Mouse (Mus musculus): Measurements from ENCODE around the gene Kcnk1. TPM values are rescaled to one million over a fixed set of nuclear protein-coding genes. Genes with fewer than 3 reads are reported as not detected.
A peak's percentile ranks its signal among the peaks of the same experiment; 100 is the strongest.

The Kcnk1 gene
- polyA plus RNA-seq, 1 experiment = 2.0 TPM

GRCm38 (mm10) chr8:125996031-125996839, 1.3 kb downstream of the Kcnk1 start:
- Histone ChIP-seq H3K27ac (ENCODE audit: insufficient read depth, low read length) (no peak overlapping the region), H3K4me1 (ENCODE audit: control insufficient read depth, insufficient read depth, low read length) (peaks cover 5% of the 10 kb centered on the region; the same call in 1 of the 2 replicates), H3K4me3 (ENCODE audit: insufficient read depth, low read length) (peak overlapping the region; percentile 57)
- TF ChIP-seq POLR2A (IDR thresholded peaks at IDR 0.05; ENCODE audit: low read depth, low read length) (no peak), CTCF (IDR thresholded peaks at IDR 0.05; ENCODE audit: borderline replicate concordance, insufficient read depth, low read length) (no peak)

DNA sequence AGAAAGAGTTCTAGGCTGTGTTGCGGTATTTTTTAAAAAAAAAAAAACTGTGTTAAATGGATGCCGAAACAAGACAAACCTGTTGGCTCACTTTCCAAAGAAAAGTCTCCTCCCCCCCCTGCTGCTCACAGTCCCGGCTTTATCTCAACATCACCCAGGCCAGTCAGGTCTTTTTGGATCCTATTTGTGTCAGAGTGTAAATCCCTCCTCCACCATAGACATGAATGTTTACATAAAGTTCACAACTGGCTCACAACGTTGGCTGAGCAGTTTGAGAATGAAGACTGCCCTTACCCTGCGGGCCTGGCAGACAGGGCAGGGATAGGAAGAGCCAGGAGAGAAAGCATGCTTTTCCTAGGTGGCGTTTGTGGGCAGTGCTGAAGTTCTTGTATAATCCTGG, 2.0 kb downstream of the Kcnk1 start:
- TF ChIP-seq CTCF (IDR thresholded peaks at IDR 0.05; ENCODE audit: borderline replicate concordance, insufficient read depth, low read length) = no peak
- no peak for TF ChIP-seq POLR2A (IDR thresholded peaks at IDR 0.05; ENCODE audit: low read depth, low read length)
- Histone ChIP-seq H3K4me1 (ENCODE audit: control insufficient read depth, insufficient read depth, low read length) (peaks cover 5% of the 10 kb centered on the region; the same call in 1 of the 2 replicates), H3K27ac (ENCODE audit: insufficient read depth, low read length) (no peak overlapping the region), H3K4me3 (ENCODE audit: insufficient read depth, low read length) (no peak overlapping the region)

- H3K4me3 ChIP-seq (ENCODE audit: insufficient read depth, low read length) = no peak overlapping the region
- TF ChIP-seq POLR2A (IDR thresholded peaks at IDR 0.05; ENCODE audit: low read depth, low read length) (no peak), CTCF (IDR thresholded peaks at IDR 0.05; ENCODE audit: borderline replicate concordance, insufficient read depth, low read length) (no peak)
- peaks cover 5% of the 10 kb centered on the region; the same call in 1 of the 2 replicates for H3K4me1 ChIP-seq (ENCODE audit: control insufficient read depth, insufficient read depth, low read length)
- no peak overlapping the region for H3K27ac ChIP-seq (ENCODE audit: insufficient read depth, low read length)
These were observed 2.6 kb downstream of the Kcnk1 start for GRCm38 (mm10) chr8:125997550-125997949.

DNA sequence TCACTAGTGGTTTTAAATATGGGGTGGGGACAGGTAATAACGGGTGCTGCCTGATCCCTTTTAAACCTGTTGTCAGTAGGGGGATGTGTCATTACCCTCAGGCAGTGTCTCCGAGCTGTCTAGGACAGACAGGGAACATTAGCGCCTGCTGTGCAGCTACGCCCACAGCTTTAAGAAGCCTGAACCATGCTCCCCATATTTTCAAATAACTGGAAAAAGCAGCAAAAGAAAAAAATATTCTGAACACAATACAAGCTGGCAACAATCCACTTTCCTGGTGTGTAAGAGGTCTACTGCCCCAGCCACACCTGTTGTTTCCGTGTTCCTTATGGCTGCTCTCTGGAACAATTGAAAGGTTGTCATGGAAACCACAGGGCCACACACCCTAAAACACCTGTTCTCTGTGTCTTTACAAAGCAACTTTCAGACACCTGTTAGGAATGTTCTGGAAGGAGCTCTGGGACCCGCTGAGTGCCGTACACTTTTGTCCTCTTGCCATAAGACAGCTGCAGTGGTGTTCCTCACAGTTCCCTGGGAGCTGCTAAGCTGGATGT, 4.9 kb downstream of the Kcnk1 start:
- Histone ChIP-seq H3K4me3 (ENCODE audit: insufficient read depth, low read length) (no peak overlapping the region), H3K4me1 (ENCODE audit: control insufficient read depth, insufficient read depth, low read length) (no peaks in the 10 kb centered on the region)
- TF ChIP-seq CTCF (IDR thresholded peaks at IDR 0.05; ENCODE audit: borderline replicate concordance, insufficient read depth, low read length) (no peak), POLR2A (IDR thresholded peaks at IDR 0.05; ENCODE audit: low read depth, low read length) (no peak)

GRCm38 (mm10) chr8:126003546-126003945, 8.6 kb downstream of the Kcnk1 start:
- H3K4me3 ChIP-seq (ENCODE audit: insufficient read depth, low read length) = no peak overlapping the region
- TF ChIP-seq POLR2A (IDR thresholded peaks at IDR 0.05; ENCODE audit: low read depth, low read length) = no peak
- no peak for TF ChIP-seq CTCF (IDR thresholded peaks at IDR 0.05; ENCODE audit: borderline replicate concordance, insufficient read depth, low read length)

More for the DNA sequence above, 4.9 kb downstream of the Kcnk1 start:
- H3K27ac ChIP-seq (ENCODE audit: insufficient read depth, low read length) = no peak overlapping the region

DNA sequence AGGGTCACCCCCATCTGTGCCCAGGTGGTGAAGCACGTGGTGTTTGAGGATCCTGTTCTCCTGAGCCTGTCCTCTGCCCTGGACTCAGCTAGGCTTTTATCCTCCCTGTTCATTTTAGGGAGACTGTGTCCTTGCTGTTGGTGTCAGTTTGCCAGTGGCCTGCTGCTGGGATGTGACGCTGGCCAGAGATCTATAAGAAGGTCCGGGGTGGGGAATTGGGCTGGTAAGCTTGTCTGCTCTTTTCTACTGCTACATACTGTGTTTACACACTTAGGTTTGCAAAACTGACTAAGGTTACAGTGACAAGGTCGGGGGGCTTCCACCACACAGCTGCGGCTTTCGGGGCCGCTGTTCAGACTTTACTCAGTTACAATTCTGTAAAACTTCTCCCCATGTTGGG, 10.0 kb downstream of the Kcnk1 start:
- H3K4me1 ChIP-seq (ENCODE audit: control insufficient read depth, insufficient read depth, low read length) = peaks cover 6% of the 10 kb centered on the region; the same call in 1 of the 2 replicates
- H3K27ac ChIP-seq (ENCODE audit: insufficient read depth, low read length) = no peak overlapping the region
- no peak overlapping the region for H3K4me3 ChIP-seq (ENCODE audit: insufficient read depth, low read length)
- TF ChIP-seq POLR2A (IDR thresholded peaks at IDR 0.05; ENCODE audit: low read depth, low read length) (no peak), CTCF (IDR thresholded peaks at IDR 0.05; ENCODE audit: borderline replicate concordance, insufficient read depth, low read length) (no peak)

More at GRCm38 (mm10) chr8:126003546-126003945, 8.6 kb downstream of the Kcnk1 start:
- Histone ChIP-seq H3K27ac (ENCODE audit: insufficient read depth, low read length) (no peak overlapping the region), H3K4me1 (ENCODE audit: control insufficient read depth, insufficient read depth, low read length) (peaks cover under 1% of the 10 kb centered on the region; the same call in 1 of the 2 replicates)

DNA sequence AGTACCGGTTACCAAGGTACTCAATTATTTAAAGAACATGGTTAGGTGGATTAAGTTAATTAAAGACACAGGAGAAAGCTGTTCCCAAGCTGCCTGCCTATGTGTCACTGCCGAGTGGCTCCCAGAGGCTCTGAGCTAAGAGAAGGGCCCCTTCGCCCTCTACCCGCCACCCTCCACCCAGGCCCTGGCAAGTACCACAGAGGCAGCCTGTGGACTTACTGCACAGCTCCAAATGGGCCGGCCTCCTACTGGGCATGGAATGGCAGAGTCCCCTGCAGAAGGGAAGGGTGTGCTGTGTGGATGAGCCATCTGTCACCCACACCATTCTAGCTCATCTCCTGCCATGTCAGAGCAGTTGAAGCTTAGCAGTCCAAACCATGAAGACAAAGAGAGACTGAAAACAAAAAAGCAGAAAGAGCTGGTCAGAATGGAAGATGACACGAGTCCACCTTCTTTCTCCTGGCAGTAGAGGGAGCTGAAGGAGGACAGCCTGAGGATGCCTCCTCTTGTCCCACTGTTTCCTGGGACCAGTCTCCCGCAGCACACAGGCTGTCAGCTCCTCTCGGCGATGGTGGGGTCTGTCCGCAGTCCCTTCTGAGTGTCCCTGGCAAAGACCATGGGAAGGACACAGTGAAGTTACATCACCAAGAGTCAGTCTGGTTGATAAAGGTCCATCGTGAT, 11.5 kb downstream of the Kcnk1 start:
- Histone ChIP-seq H3K4me1 (ENCODE audit: control insufficient read depth, insufficient read depth, low read length) (peaks cover 12% of the 10 kb centered on the region; the same call in 1 of the 2 replicates), H3K27ac (ENCODE audit: insufficient read depth, low read length) (no peak overlapping the region), H3K4me3 (ENCODE audit: insufficient read depth, low read length) (no peak overlapping the region)
- TF ChIP-seq POLR2A (IDR thresholded peaks at IDR 0.05; ENCODE audit: low read depth, low read length) (no peak), CTCF (IDR thresholded peaks at IDR 0.05; ENCODE audit: borderline replicate concordance, insufficient read depth, low read length) (no peak)

- H3K27ac ChIP-seq (ENCODE audit: insufficient read depth, low read length) = no peak overlapping the region
- H3K4me1 ChIP-seq (ENCODE audit: control insufficient read depth, insufficient read depth, low read length) = peaks cover 12% of the 10 kb centered on the region; the same call in 1 of the 2 replicates
- TF ChIP-seq CTCF (IDR thresholded peaks at IDR 0.05; ENCODE audit: borderline replicate concordance, insufficient read depth, low read length) (no peak), POLR2A (IDR thresholded peaks at IDR 0.05; ENCODE audit: low read depth, low read length) (no peak)
- H3K4me3 ChIP-seq (ENCODE audit: insufficient read depth, low read length) = no peak overlapping the region
These were observed 12.8 kb downstream of the Kcnk1 start for GRCm38 (mm10) chr8:126007538-126008330.

- Histone ChIP-seq H3K27ac (ENCODE audit: insufficient read depth, low read length) (no peak overlapping the region), H3K4me1 (ENCODE audit: control insufficient read depth, insufficient read depth, low read length) (peaks cover 12% of the 10 kb centered on the region; the same call in 1 of the 2 replicates), H3K4me3 (ENCODE audit: insufficient read depth, low read length) (no peak overlapping the region)
- TF ChIP-seq CTCF (IDR thresholded peaks at IDR 0.05; ENCODE audit: borderline replicate concordance, insufficient read depth, low read length) (no peak), POLR2A (IDR thresholded peaks at IDR 0.05; ENCODE audit: low read depth, low read length) (no peak)
These were observed 14.0 kb downstream of the Kcnk1 start for GRCm38 (mm10) chr8:126008945-126009344.
